Mouse (Mus musculus) induced T-regulatory cell, adult 2 months (primary cell): Measurements from ENCODE around the gene Sigirr.

Experiments
- DNase-seq: peaks from one replicate; pipeline ENCODE4 v3.0.0-alpha.2; 2012; ENCODE audit warnings: low read depth

Gene Sigirr

GRCm38 (mm10) chr7:141096649-141097056 is 3.7 kb downstream of the Sigirr start:
- DNase-seq = peak; percentile 97

GRCm38 (mm10) chr7:141096021-141096420 is 4.4 kb downstream of the Sigirr start:
- DNase-seq = peak; percentile 70

GRCm38 (mm10) chr7:141094487-141095205 is 5.7 kb downstream of the Sigirr start:
- no peak for DNase-seq

GRCm38 (mm10) chr7:141093950-141094349 is 6.4 kb downstream of the Sigirr start:
- DNase-seq = no peak

- peak; percentile 94 for DNase-seq
These were observed 8.2 kb downstream of the Sigirr start for GRCm38 (mm10) chr7:141092051-141092735.

- DNase-seq = peak; percentile 21
These were observed 10.1 kb downstream of the Sigirr start for GRCm38 (mm10) chr7:141090228-141090627.

GRCm38 (mm10) chr7:141088473-141088872 is 11.9 kb downstream of the Sigirr start:
- DNase-seq = peak; percentile 70

- DNase-seq = peak; percentile 82
These were observed 12.5 kb downstream of the Sigirr start for GRCm38 (mm10) chr7:141087894-141088293.

GRCm38 (mm10) chr7:141079481-141080449 is 20.6 kb downstream of the Sigirr start:
- DNase-seq = no peak

- no peak for DNase-seq
These were observed 21.5 kb downstream of the Sigirr start for GRCm38 (mm10) chr7:141078876-141079275.

- DNase-seq = no peak
These were observed 22.5 kb downstream of the Sigirr start, which contains the start of gene Pkp3 for GRCm38 (mm10) chr7:141077841-141078240. Gene Pkp3, plus strand, starts transcription at chr7:141078218.

- peak; percentile 21 for DNase-seq
These were observed 26.6 kb downstream of the Sigirr start for GRCm38 (mm10) chr7:141073782-141074181.

- DNase-seq = peak; percentile 95
These were observed 28.2 kb downstream of the Sigirr start for GRCm38 (mm10) chr7:141072017-141072745.

- DNase-seq = peak; percentile 90
These were observed 30.1 kb downstream of the Sigirr start for GRCm38 (mm10) chr7:141070058-141070862.

GRCm38 (mm10) chr7:141068351-141068750 is 32.0 kb downstream of the Sigirr start:
- DNase-seq = peak; percentile 33

GRCm38 (mm10) chr7:141064576-141064975 is 35.8 kb downstream of the Sigirr start:
- DNase-seq = no peak

GRCm38 (mm10) chr7:141064175-141064574 is 36.2 kb downstream of the Sigirr start:
- peak; percentile 79 for DNase-seq

- DNase-seq = no peak
These were observed 37.0 kb downstream of the Sigirr start for GRCm38 (mm10) chr7:141063353-141063752.

GRCm38 (mm10) chr7:141062525-141062924 is 37.8 kb downstream of the Sigirr start:
- peak; percentile 12 for DNase-seq

GRCm38 (mm10) chr7:141061269-141061692 is 39.1 kb downstream of the Sigirr start:
- peak; percentile 59 for DNase-seq
